Mouse (Mus musculus): Measurements from ENCODE around the gene Syngr1. TPM values are rescaled to one million over a fixed set of nuclear protein-coding genes. Genes with fewer than 3 reads are reported as not detected.

Syngr1 gene
- polyA plus RNA-seq, 1 experiment from 2014 or later, result 32.8 TPM

Small RNA genes within 50 kb of the gene (microRNA-seq; reads per million reads assigned to microRNA genes)
- gene Snord43, result 35.2 reads per million, percentile 38 among the genes with 10 or more reads in this experiment

Other genes starting within 250 kb of the Syngr1 start
- 22.4 and 26.5 TPM in 2 replicates for gene Apobec3, start 199.7 kb upstream of the Syngr1 start, polyA plus RNA-seq (2015; fragmentation: Nextera tagmentation; extraction: Ambion mirVana)
- gene Cbx7, start 120.2 kb upstream of the Syngr1 start, polyA plus RNA-seq (2015; fragmentation: Nextera tagmentation; extraction: Ambion mirVana), result 4.9 and 5.6 TPM in 2 replicates
- gene Pdgfb, start 76.4 kb upstream of the Syngr1 start, polyA plus RNA-seq (2015; fragmentation: Nextera tagmentation; extraction: Ambion mirVana), result 4.7 and 4.8 TPM in 2 replicates
- gene Rpl3, start 534 bp downstream of the Syngr1 start, polyA plus RNA-seq (2015; fragmentation: Nextera tagmentation; extraction: Ambion mirVana), result 883 and 1,069 TPM in 2 replicates
- gene Tab1, start 41.8 kb downstream of the Syngr1 start, polyA plus RNA-seq (2015; fragmentation: Nextera tagmentation; extraction: Ambion mirVana), result 29.5 and 33.2 TPM in 2 replicates
- gene Mgat3, start 82.4 kb downstream of the Syngr1 start, polyA plus RNA-seq (2015; fragmentation: Nextera tagmentation; extraction: Ambion mirVana), result 9.6 and 10.6 TPM in 2 replicates
- gene Mief1, start 142.7 kb downstream of the Syngr1 start, polyA plus RNA-seq (2015; fragmentation: Nextera tagmentation; extraction: Ambion mirVana), result 28.2 and 32.1 TPM in 2 replicates
- not detected in 2 replicates for gene AC140267.1, start 144.5 kb downstream of the Syngr1 start, polyA plus RNA-seq (2015; fragmentation: Nextera tagmentation; extraction: Ambion mirVana)
- 132 and 133 TPM in 2 replicates for gene Atf4, start 163.8 kb downstream of the Syngr1 start, polyA plus RNA-seq (2015; fragmentation: Nextera tagmentation; extraction: Ambion mirVana)
- gene Rps19bp1, start 173.0 kb downstream of the Syngr1 start, polyA plus RNA-seq (2015; fragmentation: Nextera tagmentation; extraction: Ambion mirVana), result 50.2 and 55.3 TPM in 2 replicates
- 0.03 TPM in 2 replicates for gene Cacna1i, start 195.9 kb downstream of the Syngr1 start, polyA plus RNA-seq (2015; fragmentation: Nextera tagmentation; extraction: Ambion mirVana)